Mouse (Mus musculus) T-cell, adult 2 months (primary cell): Measurements from ENCODE around the gene Rbfox2.
"Not testable (repeated sequence)": the region's sequence is repeated elsewhere in the genome, so short reads cannot be mapped to it uniquely, and the experiment has no call there.

Experiments used
- DNase-seq: peaks from one replicate; pipeline ENCODE4 v3.0.0; 2022; ENCODE audit warnings: low spot score

The Rbfox2 gene

DNA sequence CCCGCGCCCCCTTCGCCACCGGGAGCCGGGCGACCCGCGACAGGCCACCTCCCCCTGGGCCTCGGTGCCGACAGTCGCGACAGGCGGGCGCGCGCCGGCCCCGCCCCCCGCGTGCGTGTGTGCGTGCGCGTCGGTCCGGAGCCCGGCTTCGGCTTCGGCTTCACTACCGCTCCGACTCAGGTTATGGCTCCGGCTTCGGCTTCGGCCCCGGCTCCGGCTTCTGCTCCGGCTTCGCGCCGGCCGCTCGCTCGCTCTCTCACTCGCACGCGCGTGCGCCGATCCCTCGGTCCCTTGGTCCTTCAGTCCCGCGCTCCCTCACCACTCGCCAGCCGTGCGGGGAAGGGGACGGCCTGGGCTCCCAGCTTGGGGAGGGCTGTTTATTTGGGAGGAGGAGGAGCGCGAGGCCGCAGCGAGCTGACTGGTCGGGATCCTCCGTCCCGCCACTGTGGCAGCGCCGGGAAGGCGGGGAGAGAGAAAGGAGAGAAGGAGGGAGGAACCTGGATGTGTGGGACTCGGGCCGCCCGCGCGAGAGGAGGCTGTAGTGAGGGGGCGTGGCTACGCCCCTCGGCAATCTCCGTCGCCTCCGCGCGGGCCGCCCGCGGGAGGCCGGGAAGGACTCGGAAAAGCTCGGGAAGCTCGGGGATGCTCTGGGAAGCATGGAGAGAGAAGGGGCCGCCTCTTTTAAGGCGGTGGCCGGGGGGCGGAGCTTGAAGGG, at the start of gene Rbfox2:
Gene Rbfox2 (minus strand): TSS at position 458 of the 715 bp plus-strand sequence.
- DNase-seq: peak; percentile 60

DNA sequence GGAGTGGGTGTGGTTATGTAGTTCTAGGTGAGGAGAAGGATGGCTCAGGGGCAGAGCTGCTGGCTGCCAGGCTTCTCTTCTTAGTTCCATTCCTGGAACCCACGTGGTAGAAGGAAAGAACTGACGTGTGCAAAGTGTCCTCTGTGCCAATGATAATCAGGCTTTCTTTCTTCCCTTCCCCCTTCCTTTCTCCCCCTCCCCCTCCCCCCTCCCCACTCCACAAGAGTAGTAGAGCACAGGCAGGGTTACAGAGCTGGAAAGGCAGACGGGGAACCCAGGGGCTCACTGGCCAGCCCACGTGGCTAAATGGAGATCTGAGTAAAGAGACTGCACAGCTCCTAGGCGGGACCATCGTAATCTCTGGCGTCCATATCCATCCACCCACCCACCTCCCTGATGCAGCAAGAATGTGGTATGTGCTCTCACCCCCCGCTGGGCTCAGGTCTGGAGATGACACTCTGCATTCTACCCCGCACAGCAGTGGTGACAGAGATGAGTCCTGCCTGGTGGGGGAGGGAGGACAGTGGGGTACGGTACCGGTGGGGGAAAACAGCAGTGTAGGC, 49.5 kb upstream of the Rbfox2 start:
- no peak for DNase-seq

DNA sequence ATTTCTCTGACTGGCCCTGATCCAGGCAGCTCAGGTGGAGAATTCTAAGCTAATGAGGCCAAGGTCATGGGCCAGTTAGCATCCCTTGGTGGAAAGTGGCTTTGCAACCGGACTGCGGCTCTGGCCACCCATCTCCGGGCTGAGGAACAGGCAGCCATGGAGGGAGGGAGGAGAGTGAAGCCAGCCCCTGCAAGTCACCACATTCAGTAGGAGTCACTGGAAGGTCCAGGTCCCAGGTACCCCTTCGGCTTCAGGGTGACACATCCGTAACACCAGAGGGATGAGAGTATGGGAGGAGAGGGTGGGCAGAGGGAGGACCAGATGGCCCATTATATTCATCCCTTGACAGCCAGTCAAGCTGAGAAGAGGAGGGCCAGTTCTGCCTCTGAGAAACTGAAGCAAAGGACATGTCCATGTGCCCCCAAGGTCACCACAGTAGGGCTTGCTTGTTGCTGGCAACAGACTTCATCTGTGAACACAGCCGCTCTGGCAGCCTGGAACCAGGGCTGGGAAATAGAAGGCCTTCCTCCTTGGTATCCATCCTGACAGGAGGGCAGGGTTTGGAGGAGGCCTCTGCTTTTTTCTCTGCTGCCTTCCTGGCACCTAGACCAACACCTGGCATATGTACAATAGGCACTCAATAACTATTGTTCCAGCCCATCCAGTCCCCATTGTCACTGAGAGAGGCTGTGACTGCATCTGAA, 48.2 kb upstream of the Rbfox2 start:
- DNase-seq: no peak

DNA sequence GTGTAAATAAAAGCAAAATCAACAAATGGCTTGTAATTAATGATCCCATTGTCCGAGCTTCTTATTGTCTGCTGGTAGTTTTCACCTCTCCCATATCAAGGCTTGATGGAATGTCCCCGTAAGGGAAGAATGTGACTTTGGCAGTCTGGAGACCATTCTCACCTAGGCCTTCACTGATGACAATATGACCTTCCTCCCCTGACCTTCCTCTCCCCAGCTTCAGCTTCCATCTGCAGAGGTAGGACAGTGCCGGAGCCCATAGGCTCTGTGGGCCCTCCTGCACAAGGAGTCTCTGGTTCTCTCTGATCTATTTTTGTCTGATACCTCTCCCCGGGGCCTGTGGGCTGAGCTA, 47.7 kb upstream of the Rbfox2 start:
- no peak for DNase-seq

DNA sequence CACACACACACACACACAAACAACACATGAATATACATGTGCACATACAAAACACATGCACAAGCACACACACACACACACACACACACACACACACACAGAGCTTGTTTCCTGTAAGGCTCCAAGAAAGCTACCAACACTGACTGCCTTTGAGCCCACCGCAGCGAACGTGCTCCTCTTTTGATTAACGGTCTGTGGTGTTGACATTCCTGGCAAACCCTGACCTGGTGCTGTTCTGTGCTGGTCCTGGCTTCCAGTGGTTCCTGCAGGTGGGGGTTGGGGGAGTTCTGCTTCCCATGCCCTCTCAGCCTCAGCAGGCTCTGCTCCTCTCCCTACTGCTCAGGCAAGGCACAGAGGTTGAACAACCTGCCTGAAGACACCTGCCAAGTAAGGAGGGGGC, 47.0 kb upstream of the Rbfox2 start:
- no peak for DNase-seq

DNA sequence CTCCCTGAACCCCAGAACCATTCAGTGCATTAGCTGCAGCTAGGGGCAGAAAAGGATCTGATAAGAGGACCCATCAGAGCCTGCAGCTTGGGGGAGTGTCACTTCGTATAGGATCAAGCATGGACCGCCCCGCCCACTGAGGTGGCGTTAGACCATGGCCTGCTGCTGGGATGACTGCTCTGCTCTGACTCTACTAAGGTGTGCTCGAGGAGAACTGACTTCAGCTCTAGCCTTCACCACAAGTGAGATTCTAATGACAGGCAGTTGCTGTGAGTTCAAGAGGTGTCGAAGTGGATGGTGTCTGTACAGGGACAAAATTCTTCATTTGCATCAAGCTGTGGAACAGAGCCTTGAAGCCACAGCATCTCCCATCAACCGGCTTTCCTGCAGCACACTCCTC, 46.1 kb upstream of the Rbfox2 start:
- no peak for DNase-seq

DNA sequence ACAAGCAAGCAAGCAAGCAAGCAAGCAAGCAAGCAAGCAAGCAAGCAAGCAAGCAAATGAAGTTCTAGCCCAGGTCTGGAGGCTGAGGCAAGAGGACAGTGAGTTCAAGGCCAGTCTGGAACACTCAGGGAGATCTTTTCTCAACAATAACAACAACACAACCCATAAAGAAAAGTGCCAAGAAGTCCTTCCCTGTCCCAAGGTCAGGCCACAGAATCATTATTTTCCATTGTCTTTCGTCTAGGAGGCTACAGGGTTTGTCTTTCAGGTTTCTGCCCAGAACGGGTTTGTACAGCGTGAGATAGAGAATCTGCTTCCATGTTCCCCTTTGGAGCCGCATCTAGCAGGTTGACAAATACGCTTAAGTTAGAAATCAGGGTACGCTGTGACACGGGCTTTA, 43.3 kb upstream of the Rbfox2 start:
- DNase-seq: no peak

DNA sequence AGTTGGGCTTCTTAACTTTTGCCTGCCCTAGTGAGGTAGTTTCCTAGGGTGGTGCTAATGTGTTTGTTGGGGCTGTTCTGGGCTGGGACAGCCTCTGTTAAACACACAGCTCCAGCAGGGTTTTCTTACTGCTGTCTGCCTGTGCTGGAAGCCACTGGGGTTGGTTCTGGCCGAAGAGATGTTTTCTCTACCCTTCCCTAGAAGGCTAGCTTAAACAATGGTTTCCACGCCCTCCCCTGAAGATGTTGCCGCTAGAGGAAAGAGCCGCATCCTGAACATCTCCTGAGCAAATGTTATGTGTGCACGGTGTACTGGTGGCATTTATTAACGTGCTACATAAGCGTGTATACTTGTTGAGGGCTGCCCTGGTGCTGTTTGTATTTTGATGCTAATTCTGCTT, 41.3 kb upstream of the Rbfox2 start:
- DNase-seq: no peak

DNA sequence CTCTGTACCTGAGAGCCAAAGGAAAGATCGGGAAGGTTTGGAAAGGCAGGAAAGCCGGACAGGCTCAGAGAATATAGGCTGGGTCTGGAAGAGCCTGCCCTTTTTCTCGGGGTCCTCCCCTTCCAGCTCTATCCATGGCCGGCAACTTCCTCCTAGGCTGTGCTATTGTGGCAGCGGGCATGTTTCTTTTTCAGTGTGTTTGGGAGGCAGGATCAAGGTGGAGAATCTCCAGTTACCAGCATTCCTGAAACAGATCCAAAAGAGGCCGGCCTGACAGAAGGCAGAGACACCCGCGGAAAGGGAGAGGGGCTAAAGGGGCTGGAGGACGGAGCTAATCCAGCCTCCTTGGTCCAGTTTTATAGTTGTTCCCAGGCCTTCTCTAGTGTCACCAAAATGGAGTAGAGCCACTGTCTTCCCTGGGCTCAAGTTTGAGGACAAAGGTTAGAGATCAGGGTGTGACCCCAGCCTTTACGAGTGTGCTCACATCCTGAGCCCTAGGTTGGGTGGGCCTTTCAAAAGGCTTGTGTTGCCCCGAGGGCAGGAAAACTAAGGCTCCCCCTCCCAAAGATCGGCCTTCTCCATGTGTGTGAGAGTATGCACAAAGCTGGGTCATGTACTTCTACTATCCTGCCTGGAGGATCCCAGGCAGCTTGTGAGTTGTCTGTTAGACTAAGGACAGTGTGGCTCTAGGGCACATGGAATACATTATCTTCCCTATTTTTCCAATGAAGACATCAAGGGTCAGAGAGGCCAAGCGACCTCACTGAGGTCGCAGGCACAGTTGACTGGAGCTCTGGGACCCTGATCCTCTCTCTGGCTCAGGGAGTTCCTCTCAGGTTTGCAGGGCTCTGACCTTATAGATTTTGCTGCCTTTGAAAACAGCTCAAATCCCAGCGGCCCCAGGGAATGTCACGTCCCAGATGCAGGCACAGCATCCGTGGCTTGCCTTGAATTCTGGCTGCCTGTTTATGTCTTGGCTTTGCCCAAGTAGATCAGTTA, 37.6 kb upstream of the Rbfox2 start:
- no peak for DNase-seq

DNA sequence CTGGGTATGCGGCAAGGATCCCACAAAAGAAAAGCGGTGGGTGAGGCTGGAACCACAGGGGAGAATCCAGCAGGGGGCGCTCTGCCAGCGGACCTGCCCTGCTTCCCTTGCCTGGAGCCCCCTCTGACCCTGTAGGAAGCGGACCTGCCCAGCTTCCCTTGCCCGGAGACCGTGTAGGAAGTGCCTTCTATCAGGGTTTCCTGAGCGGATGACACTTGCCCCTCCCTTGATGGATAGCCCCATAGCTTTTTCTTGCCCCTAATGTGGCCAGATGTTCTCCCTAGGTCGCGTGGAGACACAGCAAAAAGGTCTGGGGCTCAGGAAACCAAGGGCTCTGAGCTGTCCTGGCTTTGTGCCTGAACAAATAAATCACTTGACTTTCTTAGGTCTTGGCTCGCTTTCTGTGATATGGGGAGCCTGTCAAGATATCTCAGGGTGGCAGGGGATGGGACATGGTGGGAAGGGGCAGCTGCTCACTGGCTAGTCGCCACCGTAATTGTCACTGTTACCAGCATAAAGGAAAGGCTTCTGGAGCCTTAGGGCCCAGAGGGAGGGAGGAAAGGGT, 36.8 kb upstream of the Rbfox2 start:
- peak; percentile 9 for DNase-seq

DNA sequence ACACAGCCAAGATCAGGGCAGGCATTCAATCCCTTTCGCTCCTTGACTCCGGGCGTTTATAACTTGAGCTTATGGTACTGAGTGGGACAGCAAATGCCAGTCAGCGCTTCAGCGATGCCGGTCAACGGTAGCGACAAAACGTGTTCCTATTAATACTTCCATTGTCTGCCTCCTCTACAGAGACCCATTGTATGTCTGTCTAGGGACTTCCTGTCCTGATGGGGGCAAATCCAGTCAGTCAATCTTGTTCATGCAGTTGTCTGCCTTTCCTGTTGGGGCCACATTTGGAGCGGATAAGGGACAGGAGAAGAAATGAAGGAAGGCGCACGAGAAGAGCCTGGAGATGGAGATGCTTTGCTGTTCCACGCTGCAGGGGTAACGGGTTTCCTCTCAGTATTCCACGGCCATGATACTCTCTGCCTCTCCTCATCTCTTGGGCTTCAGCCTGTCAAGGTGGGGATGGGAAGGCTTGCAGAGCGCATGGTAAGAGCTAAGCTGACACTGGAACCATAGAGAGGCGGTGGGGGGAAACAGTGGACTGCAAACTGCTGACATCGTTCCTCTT, 36.2 kb upstream of the Rbfox2 start:
- no peak for DNase-seq

DNA sequence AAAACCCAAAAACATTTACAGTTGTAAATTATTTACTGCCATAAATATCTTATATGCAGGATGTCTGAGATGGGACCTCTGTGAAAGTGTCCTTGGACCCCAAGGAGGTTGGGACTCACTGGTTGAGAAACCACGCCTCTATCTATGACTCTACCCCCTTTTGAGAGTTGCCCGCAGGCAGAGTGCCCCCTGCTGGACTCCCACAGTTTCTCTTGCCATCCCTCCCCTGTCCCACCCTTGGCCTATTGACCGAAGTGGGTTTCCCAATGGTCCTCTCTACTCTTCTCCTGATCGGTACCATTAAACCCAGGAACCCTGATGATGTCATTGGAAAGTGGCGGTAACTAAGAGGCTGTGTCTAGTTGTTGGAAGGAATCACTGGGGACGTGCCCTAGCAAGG, 35.2 kb upstream of the Rbfox2 start:
- no peak for DNase-seq

DNA sequence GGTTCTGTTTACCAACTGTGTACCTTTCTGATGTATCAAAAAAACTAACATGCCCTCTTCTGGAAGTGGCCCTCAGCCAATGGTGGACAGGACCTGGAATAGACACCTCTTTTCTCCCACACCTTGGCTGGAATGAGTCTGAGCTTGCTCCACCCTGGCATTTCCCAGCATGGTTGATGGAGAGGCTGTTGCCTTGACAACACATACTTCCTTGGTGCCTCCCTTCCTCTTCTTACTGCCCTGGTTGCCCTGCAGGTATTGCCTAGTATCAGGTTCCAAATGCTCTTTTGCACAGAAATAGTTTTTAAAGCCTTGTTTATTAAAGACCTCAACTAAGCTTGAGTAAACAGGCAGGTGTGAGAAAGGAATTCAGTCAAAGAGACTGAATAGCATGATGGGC, 33.8 kb upstream of the Rbfox2 start:
- DNase-seq: no peak

DNA sequence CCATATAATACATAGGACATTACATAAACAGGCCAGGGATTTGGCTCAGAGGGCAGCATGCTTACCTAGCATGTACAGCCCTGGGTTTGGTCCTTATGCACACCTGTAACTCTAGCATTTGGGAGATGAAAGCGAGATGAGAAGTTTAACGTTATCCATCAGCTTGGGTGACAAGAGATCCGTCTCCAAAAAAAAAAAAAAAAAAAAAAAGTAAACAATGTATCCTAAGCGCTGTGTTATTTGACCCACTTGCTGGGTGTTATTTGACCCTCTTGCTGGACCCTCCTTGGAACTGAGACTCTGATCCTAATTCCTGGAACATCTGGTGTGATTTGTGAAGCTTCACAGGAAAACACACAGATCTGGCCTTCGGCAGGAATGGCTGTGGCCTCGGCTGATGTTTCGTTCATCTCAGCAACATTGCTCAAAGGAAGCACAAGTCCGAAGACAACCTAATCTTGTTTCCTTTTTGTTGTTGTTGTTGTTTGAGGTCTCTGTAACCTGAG, 32.2 kb upstream of the Rbfox2 start:
- no peak for DNase-seq

DNA sequence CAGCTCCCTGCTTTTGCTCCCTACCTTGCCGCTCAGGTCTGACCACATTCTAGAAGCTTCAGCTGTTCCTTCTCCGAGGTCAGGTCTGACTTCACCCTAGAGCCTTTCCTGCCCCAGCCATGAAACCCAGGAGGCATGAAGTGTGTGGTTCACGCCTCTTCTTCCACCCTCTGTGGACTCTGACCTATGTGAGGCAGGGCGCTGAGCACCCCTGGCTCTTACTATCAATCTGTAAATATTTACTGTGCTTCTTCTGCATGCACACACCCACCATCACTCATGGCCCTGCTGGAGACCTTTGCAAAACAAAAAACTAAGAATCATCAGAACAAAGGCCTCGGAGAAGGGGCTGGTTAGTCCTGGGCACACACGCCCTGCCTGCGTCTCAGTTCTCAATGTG, 31.6 kb upstream of the Rbfox2 start:
- DNase-seq: no peak

DNA sequence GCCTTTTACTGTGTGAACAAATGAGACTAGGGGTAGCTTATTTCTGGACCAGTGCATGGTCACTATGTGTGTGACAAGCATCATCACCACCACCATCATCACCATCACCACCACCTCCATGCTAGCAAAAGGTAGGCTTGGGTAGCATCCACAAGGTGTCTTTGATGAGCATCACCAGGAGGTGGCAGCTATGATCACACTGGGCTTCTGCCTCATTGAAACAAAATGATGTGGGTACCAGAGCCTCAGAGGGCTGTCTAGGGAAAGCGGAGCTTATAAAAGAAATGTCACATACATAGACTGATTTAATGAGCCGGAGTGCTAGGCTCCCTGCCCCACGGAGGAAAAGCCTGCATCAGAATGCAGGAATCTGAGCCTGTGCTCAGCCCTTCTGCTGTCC, 31.1 kb upstream of the Rbfox2 start:
- no peak for DNase-seq

DNA sequence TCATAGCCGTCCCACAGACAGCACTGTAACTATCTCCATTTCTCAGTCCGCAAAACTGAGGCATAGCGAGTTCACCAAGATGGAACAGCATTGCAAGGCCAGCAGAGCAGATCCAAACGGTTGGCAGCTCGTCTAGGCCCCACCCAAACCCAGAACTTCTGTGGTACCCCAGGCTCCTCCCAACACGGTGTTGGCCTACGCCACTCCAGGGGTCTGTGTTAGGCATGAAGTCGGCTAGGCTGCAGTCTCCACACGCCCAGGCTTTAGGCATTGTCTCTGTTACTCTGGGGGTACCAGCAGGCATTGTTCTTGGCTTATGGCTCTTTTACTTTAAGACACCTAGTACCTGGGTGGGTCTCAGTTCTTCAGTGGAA, 30.2 kb upstream of the Rbfox2 start:
- DNase-seq: no peak

DNA sequence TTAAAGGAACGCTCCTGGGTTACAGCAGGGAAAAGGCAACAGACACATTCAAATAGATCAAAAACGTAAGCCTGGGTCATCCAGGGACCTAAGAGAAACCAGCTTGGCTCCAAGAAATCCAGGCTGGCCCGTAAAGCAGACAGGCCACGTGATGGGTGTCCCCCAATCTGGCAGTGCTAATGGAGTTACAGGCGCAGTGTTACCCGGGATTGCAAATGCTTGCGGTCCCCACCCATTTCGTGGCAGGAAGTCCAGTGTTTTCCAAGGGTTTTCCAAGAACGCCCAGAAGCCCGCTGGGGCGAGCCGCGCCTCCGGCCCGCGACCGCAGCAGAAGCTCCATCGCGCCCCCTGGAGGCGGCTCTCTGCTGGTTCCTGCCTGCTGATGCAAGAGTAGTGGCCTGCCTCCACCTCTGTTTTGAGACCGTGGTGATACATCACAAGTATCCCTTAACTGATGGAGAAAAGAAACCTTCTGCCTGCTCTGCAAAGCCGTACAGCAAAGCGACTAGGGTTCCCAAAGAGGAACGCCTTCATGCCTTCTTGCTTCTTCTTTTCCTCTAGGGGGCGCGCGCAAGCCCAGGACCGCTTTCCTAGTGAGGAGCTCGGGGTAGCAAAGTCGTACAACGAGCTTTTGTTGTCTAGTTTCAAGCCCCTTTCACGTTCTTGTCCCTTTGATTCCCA, 29.6 kb upstream of the Rbfox2 start:
- DNase-seq: peak; percentile 14

DNA sequence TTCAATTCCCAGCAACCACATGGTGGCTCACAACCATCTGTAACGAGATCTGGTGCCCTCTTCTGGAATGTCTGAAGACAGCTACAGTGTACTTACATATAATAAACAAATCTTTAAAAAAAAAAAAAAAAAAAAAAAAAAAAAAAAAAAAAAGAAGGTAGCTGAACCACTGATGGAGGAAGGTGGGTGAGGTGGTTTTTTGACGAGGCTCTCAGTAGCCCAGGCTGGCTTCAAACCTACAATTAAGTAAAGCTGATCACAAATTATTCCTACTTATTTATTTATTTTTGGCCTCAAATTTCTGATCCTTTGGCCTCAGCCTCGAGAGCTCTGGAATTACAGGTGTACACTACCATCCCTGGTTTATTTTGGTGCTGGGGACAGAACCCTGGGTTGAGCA, 28.4 kb upstream of the Rbfox2 start:
- DNase-seq: not testable (repeated sequence)

DNA sequence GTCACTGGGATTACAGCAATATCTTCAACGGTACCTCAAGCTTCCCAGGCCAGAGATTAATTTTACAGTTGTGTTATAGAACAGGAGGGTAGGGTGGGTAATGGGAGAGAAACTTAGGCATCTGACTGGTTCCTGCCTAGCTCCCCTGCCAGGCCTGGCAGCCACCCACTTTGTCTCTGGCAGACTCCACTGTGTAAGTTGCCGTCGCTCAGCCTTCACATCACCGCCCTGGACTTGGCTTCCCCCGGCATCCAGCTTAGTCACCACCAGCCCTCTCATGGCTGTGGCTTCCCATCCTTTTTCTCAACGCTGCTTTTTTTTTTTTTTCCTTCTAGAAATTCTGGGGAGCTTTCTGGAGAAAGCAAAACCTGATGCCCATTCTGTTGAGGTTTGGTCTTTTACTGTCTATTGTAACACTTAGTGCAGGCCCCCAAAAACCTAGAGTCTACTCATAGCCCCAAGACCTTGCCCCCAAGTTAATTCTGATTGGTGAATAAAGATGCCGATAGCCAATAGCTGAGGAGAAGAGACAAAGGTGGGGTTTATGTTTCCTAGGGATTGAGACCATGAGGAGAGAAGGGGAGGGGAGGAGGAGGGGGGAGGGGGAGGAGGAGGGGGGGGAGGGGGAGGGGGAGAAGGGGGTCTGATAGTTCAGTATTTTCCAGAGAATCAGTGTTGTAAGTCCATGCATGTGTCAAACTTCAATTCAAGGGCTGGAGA, 25.6 kb upstream of the Rbfox2 start:
- DNase-seq: no peak
